Comparison of ENCODE assay signal across 8 mouse cellular contexts in the genomic region with DNA sequence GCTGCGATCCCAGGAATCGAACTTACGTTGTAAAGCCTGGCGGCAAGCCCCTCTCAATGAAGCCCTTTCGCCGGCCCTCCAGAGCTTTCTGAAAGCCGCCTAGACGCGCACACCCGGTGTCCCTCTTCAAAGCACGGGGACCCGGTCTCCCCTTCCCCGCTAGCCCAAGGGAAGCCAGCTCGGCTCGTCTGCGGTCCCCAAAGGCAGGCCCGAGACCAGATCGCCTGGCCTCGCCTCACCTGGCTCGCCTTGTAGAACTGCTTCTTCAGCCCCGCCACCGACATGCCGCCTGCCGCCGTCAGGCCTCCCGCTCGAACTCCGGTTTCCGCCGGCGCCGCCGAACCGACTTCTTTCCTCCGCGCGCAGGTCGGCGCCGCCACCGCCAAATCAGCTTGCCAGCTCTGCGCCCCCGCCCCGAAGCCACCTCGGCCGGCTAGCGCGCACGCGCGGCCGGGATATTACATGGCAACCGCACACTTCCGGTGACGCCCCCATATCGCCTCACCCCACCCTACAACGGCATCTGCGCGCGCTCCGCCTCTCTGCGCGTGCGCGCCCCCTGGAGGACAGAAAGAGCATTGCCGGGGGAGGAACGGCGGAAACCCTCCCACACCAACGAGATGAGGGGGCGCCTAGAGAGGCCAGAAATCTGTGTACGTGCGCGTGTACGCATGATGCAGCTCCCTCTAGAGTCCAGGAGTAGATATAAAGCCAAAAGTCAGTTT. TPM values are rescaled to one million over a fixed set of nuclear protein-coding genes. Genes with fewer than 3 reads are reported as not detected.
DNase-seq lines count a peak whose midpoint lies in the region; ATAC-seq and TF ChIP-seq lines count a peak whose summit lies in the region.

Gene Sh3gl1, minus strand, starts transcription at position 460 of the 725 bp plus-strand sequence.

- H3K9me3 ChIP-seq in hindbrain, postnatal 0 days (ENCODE audit: low read length), result no peaks in the 10 kb centered on the region

- peak within 1 kb of the TSS; percentile 92 for H3K9ac ChIP-seq in hindbrain, postnatal 0 days (replicated peaks; ENCODE audit: low read length)

- TF ChIP-seq CTCF in gastrocnemius, adult 2 months (IDR thresholded peaks at IDR 0.05), result no peak; the same call in 1 of the 2 replicates
- TF ChIP-seq CTCF in hindbrain, postnatal 0 days (IDR thresholded peaks at IDR 0.05; ENCODE audit: low read depth), result peak; percentile 99
- TF ChIP-seq CTCF in left cerebral cortex, adult 2 months (IDR thresholded peaks at IDR 0.05), result peak; percentile 100

- H3K27me3 ChIP-seq in hindbrain, postnatal 0 days (ENCODE audit: insufficient read depth, low read length), result no peaks in the 10 kb centered on the region

- 0 out of 2 replicates have a peak, but pooled peaks cover 6% of the 10 kb centered on the region for H3K36me3 ChIP-seq in hindbrain, postnatal 0 days (ENCODE audit: insufficient read depth, low read length)

- peaks cover 16% of the 10 kb centered on the region for H3K4me1 ChIP-seq in hindbrain, postnatal 0 days (ENCODE audit: insufficient read depth, low read length)

- H3K27ac ChIP-seq in gastrocnemius, adult 2 months, result peak within 1 kb of the TSS; percentile 100
- peak within 1 kb of the TSS; percentile 91 for H3K27ac ChIP-seq in hindbrain, postnatal 0 days
- peak within 1 kb of the TSS; percentile 98 for H3K27ac ChIP-seq in left cerebral cortex, adult 2 months

- under 1% methylated on average over 73 of the region's 74 CpGs for WGBS in hindbrain, postnatal 0 days

- H3K4me2 ChIP-seq in hindbrain, postnatal 0 days (ENCODE audit: low read depth, low read length), result peak within 1 kb of the TSS; percentile 58

- peak; percentile 78 for ATAC-seq in common myeloid progenitor, adult 5-6 weeks (replicated peaks; ENCODE audit: low read depth, poor library complexity, severe bottlenecking)
- ATAC-seq in hindbrain, postnatal 0 days, result peak; percentile 93
- peak; percentile 89 for ATAC-seq in megakaryocyte, adult 5-6 weeks (ENCODE audit: poor library complexity, severe bottlenecking)

- intact Hi-C loops in gastrocnemius, adult 2 months (cut with DNase I), result loop anchor here (5.0 to 10.0 kb wide), 2 partner anchors 41 to 1238 kb away; partner anchors contain the start of genes Hdgfl2, Ubxn6 and Vav1
- intact Hi-C loops in left cerebral cortex, adult 2 months (cut with DNase I), result loop anchor here (2.0 kb wide), 1 partner anchor 38 kb away; the partner anchor contains the start of gene Ubxn6

- peak within 1 kb of the TSS; percentile 99 for H3K4me3 ChIP-seq in gastrocnemius, adult 2 months
- peak within 1 kb of the TSS; percentile 91 for H3K4me3 ChIP-seq in hindbrain, postnatal 0 days (ENCODE audit: low read length)
- H3K4me3 ChIP-seq in left cerebral cortex, adult 2 months, result peak within 1 kb of the TSS; percentile 92

- peak; percentile 99 for DNase-seq in ZHBTc4 (ENCODE audit: low read depth, low spot score)
- DNase-seq in gastrocnemius, adult 2 months, result peak; percentile 98
- peak; percentile 99 for DNase-seq in hindbrain, postnatal 0 days (ENCODE audit: low spot score)
- peak; percentile 100 for DNase-seq in left cerebral cortex, adult 2 months (ENCODE audit: extremely low spot score in 1 of 2, low spot score in 2 of 2)
- peak; percentile 99 to 100 for DNase-seq in right cerebral cortex, adult 2 months (ENCODE audit: low spot score in 2 of 2)
- peak; percentile 99 for DNase-seq in urinary bladder, postnatal 14 days (ENCODE audit: low spot score)

RNA-seq across cellular contexts. Expression of gene Sh3gl1, which starts in this region (rescaled TPM):
- 27.9 and 30.1 TPM in 2 replicates for total RNA-seq in common myeloid progenitor, adult 5-6 weeks (2017)
- total RNA-seq in gastrocnemius, adult 2 months (2021), result 1 to 10 TPM; 8.7 to 9.5 TPM
- 76.0 and 79.5 TPM in 2 replicates for total RNA-seq in hindbrain, postnatal 0 days (2014; rRNA removed)
- polyA plus RNA-seq in hindbrain, postnatal 0 days (2015; fragmentation: Nextera tagmentation; extraction: Ambion mirVana), result 84.5 and 87.6 TPM in 2 replicates
- 10 to 100 TPM; 38.9 to 43.2 TPM for total RNA-seq in left cerebral cortex, adult 2 months (2021)
- 21.7 and 22.3 TPM in 2 replicates for total RNA-seq in megakaryocyte, adult 5-6 weeks (2015)
- 28.4 and 35.0 TPM in 2 replicates for total RNA-seq in megakaryocyte, adult 5-6 weeks (2017)

Comparison
In these comparisons a context has a peak if more than half of its experiments do, and no peak if none do; other contexts are left out.
1. Peak in every context shown above with its lines: DNase-seq, ATAC-seq, H3K4me3 ChIP-seq and H3K27ac ChIP-seq.